Mouse (Mus musculus) frontal cortex, postnatal 10 days (tissue): ENCODE data around the gene Cox6a2.

Source experiments
- DNase-seq, 2 experiments: peaks; one replicate each; pipeline ENCODE4 v3.0.0; 2022; ENCODE audit warnings: low spot score in 2 of 2, mixed read lengths in 1 of 2

Gene Cox6a2

GRCm38 (mm10) chr7:128206152-128206551, at the start of gene Cox6a2:
Cox6a2 (minus strand) TSS chr7:128206387.
- DNase-seq, result no peak

DNA sequence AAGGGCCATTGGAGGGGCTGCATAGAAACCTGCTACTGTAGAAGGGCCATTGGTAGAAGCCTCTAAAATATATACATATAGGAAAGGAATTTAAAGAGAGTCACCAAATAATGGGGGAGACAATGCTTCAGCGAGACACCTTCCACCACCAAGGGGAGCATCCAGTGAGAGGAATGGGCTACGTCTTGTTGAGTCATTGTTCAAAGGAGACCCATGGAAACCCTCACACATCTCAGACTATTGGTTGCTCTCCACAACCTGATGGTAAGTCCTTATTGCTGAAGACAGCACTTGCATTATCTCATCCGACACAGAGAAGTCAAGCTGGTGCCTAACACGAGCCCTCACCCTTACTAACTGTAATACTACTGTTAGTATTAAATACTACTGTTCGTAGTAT, 49.6 kb upstream of the Cox6a2 start:
- no peak for DNase-seq

GRCm38 (mm10) chr7:128254978-128255377, 48.8 kb upstream of the Cox6a2 start:
- DNase-seq, result no peak

DNA sequence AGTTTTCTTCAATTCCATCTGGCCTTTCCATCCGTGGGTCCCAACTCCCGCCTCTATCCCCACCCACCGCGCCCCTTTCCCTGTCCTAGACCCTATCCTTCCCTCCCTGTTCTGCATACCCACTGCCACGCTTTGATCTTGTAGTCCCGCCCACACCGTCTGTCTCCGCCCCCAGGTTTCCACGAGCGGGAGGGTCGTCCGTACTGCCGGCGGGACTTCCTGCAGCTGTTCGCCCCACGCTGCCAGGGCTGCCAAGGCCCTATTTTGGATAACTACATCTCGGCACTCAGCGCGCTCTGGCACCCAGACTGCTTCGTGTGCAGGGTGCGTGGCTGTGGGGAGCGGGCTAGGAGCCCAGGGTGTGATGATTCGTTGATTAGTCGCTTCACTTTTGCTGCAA, 46.4 kb upstream of the Cox6a2 start:
- peak; percentile 63 to 72 for DNase-seq

- DNase-seq, result no peak
Measured at GRCm38 (mm10) chr7:128251946-128252345, 45.8 kb upstream of the Cox6a2 start.

- no peak for DNase-seq
Measured at GRCm38 (mm10) chr7:128249998-128250397, 43.8 kb upstream of the Cox6a2 start.

- DNase-seq, result no peak
Measured at GRCm38 (mm10) chr7:128248081-128249042, 42.2 kb upstream of the Cox6a2 start.

GRCm38 (mm10) chr7:128247443-128247842, 41.3 kb upstream of the Cox6a2 start:
- DNase-seq, result peak; percentile 73 to 84

DNA sequence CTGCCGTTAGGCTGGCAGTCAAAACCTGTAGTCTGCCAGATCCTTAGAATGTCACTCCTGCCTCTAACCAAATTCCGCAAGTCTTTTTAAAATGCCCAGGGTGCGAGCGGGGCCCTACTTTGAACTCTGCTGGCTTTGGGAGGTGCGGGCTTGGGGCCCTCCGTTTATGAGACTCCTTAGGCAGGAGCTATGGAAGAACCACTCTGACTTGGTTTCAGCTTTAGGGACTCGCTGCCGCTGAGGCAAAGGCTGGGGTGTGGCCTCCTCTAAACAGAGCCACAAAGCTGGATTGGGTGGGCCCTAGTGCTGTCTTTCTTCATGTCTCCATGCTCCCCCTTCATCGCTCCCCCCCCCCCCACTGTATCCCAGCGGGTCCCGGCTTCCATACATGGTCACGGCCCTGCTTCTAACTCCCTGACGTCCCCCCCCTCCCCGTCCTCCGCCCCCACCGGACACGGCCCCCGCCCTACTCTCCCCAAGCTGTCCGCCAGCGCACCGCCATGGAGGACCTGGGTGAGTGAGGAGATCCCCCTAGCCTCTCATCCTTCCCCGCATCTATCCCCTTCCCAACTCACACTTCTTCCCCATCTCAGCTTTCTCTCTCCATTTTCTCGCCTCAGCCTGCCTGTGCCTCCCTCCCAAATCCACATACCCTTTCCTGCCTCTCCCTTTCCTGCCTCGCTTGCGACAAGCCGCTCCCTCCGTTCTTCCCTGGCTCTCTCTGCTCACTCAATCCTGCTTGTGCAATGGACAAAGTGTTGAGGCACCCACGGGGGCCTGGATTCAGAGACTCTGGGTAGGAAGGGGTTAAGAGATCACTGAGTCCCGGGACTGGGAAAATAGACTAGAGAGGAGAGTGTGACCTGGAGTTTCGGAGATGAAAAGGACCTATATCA, 40.6 kb upstream of the Cox6a2 start, which contains the start of gene Tgfb1i1:
TSS of gene Tgfb1i1 (plus strand) at position 317 of the 896 bp plus-strand sequence.
- peak; percentile 44 to 61 for DNase-seq

GRCm38 (mm10) chr7:128245547-128245946, 39.4 kb upstream of the Cox6a2 start:
- no peak for DNase-seq

DNA sequence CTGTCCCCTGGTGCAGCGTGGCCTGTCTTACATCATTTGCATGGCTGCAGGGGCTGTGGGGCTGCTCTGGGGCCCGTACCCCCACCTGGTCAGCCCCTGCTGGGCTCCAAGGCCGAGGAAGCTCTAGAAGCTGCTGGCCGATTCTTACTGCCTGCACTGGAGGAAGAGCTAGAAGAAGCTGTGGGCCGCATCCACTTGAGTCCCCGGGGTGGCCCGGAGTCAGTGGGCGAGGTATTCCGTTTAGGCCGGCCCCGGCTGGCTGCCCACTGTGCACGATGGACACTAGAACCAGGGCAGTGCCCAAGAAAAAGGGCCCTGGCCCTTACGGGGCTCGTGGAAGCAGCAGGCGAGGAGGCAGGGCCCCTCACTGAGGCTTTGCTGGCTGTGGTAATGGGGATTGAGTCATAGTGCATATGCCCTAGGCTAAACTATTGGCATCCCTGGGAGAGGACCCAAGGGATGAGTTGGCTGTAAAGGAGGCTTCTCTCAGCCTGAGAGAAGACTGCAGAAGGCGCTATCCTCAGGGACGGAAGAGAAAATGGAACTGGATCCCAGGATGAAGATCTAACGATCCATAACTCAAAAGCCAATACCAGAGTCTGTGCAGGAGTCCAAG, 38.3 kb upstream of the Cox6a2 start:
- no peak for DNase-seq

DNA sequence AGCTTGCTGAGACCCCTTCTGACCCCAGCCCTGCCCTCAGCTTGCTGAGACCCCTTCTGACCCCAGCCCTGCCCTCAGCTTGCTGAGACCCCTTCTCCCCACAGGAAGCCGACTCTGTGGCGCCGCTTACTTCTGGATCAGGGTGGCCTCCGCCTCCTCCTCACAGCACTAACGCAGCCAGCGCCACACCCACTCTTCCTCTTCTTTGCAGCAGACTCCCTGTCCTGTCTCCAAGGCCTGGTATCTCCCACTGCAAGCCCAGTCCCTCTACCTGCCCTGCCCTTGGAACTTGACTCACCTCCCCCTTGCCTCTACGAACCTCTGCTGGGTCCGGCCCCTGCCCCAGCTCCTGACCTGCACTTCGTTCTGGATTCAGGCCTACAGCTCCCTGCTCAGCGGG, 37.7 kb upstream of the Cox6a2 start:
- DNase-seq, result no peak

DNA sequence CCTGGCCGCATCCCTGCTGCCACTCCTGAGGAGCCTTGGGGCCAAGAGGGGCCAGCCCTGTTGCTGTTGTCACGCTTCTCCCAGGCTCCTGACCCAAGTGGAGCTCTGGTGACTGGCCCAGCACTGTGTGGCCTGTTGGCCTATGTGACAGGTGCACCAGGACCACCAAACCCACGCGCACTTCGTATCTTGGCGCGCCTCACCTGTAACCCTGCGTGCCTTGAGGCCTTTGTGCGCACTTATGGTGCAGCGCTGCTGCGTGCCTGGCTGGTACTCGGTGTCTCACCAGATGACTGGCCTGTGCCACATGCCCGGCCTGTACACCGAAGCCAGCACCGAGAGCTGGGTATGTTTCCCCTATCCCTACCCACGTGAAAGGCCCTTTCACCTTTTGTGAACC, 36.1 kb upstream of the Cox6a2 start:
- DNase-seq, result no peak

GRCm38 (mm10) chr7:128240131-128240784, 34.1 kb upstream of the Cox6a2 start:
- DNase-seq, result no peak

- no peak for DNase-seq
Measured at GRCm38 (mm10) chr7:128238991-128239390, 32.8 kb upstream of the Cox6a2 start.

DNA sequence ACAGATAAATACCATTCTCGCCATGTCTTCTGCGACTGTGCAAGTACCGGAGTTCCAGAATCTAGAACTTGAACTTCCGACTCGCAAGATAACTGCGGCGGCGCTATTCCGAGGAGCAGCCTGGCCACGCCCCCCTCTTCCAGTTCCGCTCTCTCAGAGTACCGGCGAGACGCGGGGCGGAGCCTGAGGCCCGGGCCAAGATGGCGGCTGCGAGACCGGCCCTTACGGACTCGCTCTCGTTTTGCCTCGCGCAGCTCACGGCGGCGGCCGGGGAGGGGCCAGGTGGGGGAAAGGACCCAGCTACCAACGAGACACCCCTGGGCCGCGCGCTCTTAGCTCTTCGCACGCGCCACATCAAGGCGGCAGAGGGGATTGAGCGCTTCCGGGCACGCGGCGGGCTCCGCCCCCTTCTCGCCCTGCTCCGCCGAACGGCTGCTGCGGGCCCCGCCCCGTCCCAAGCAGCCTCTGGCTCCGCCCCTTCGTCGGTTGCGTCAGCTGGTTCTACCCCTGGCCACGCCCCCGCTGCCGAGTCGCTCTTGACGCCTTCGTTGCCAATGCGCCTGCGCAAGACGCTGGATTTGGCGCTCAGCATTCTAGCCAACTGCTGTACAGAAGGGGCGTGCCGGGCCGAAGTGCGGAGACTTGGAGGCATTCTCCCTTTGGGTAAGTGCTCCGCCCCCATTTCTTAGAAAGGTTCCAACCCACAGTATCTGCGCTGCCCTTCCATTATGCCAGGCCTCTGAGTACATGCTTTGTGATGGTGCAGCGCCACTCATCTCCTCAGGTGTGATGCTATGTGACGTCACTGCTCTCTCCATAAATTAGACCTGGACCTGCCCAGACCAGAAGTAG, 32.0 kb upstream of the Cox6a2 start, which contains the start of gene 9130023H24Rik:
TSS of gene 9130023H24Rik (minus strand) at position 105 of the 852 bp plus-strand sequence.
- DNase-seq, result peak; percentile 98 to 100

- no peak for DNase-seq
Measured at GRCm38 (mm10) chr7:128237593-128237926, 31.4 kb upstream of the Cox6a2 start.

DNA sequence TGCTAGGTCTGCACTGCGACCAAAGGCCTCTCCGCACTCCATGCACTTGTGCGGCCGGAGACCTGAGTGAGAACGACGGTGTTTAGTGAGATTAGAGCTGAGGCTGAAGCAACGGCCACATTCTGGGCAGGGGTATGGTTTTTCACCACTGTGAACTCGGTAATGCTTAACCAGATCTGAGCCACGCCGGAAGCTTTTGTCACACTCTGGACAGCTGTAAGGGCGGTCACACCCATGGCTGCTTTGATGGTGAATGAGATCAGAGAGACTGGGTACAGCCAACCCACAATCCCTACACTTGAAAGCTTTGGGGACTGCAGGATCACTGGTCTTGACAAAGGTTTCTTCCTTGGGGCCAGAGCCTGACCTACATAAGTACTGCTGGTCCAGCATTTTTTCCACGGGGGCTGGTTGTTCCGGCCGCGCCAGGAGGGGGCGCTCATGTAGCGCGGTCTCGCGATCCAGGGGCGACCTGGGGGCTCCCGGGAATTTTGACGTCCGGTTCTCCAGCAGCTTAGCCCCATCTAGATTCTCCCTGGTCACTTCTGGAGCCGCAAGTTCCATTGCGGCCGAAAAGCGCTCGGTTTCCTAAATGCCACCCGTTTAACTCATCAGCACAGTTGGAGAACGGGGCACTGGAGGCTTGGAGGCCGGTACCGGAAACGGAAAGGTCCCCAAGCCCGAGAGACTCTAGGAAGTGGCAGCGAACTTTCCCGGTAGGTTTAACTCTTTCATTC, 30.8 kb upstream of the Cox6a2 start, which contains the start of gene Armc5:
TSS of gene Armc5 (plus strand) at position 487 of the 737 bp plus-strand sequence.
- DNase-seq, result peak; percentile 75 to 80

GRCm38 (mm10) chr7:128236426-128236825, 30.2 kb upstream of the Cox6a2 start:
- no peak for DNase-seq

DNA sequence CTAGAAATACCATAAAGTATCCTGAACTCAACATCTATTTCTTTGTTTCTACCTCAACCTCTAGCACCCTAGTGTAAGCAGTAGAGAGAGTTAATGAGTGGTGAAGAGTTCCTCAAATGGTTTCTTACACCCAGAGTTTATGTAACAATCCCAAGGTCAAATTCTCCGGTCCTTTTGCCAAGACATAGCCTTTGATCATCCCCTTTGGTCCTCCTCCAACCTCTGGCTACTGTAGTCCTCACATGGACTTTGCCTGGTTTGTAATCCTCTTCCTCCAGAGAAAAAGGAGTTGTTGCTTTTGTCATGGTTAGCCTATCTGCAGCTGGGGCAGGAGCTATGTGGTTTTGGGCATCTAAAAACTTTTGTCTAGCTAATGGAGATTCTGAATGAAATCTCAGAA, 29.3 kb upstream of the Cox6a2 start:
- DNase-seq, result no peak
